Mouse (Mus musculus) small intestine, adult 2 months (tissue): Measurements from ENCODE around the gene Nmnat3.

ENCODE experiments used
- CTCF ChIP-seq: fragments of 200-500 bp; IDR thresholded peaks from 2 replicates; pipeline ENCODE4 v1.5.1; 2012; ENCODE audit warnings: low read depth, mild to moderate bottlenecking, control low read depth, inconsistent platforms, low read length, moderate library complexity, mixed read lengths; ENCODE audit not compliant: insufficient replicate concordance, insufficient read length; ENCODE audit errors: extremely low read depth
- POLR2A ChIP-seq: fragments of 200-500 bp; IDR thresholded peaks from 2 replicates; pipeline ENCODE4 v1.6.1; 2012; ENCODE audit warnings: low read depth, mild to moderate bottlenecking, control low read depth, inconsistent platforms, low read length, moderate library complexity

GRCm38 (mm10) chr9:98280162-98280561 is 7.1 kb upstream of the Nmnat3 start:
- TF ChIP-seq CTCF = no peak
- no peak for TF ChIP-seq POLR2A
